Mouse (Mus musculus) gastrocnemius, adult 8-10 months (tissue): ENCODE data around the gene Ankrd65. TPM values are rescaled to one million over a fixed set of nuclear protein-coding genes. Genes with fewer than 3 reads are reported as not detected.
A peak's percentile ranks its signal among the peaks of the same experiment; 100 is the strongest.
"Not testable (repeated sequence)": the region's sequence is repeated elsewhere in the genome, so short reads cannot be mapped to it uniquely, and the experiment has no call there.

Source experiments
- DNase-seq, 2 experiments: peaks; one replicate each; pipeline ENCODE4 v3.0.0; 2022; ENCODE audit warnings: low spot score in 2 of 2
- total RNA-seq, 4 experiments: library from RNA; stranded (reverse); gene quantifications; 2 replicates each; pipeline ENCODE4 v1.2.4; 2022

Gene Ankrd65
- total RNA-seq, 4 experiments from 2014 or later: not detected

DNA sequence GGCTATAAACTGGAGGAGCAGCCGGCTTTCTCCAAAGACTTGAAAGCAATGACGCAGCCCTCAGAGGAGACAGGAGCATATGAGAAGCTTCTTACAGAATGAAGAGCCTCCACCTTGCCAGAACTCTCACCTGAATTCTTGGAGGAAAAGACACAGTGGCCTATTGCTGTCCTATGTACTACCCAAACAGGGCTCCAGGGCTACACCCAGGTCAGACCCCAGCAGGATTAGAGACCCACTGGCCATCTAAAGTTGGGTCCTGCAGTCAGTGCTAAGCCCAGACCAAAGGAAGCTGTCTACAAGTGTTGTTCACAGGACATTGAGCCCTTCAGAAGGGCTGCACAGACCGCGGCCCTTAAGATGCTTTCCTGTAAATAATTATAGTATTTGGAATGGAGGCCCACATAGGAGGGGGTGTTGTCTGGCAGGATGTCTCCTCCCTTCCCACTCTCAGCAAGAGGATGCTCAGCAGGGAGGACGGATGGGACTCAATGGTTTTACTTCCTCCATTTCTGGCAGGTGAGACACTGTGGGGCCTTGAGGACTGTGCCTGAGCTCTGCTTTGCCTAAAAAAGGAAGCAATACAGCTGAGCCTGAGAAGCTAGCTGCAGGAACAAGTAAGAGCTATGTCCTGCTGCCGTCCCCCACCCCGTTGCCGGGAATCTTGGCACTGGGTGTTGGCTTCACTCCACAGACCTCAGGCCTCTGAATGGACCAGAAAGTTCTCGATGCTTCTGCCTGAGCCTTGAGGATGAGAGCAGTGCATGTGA, 15.1 kb upstream of the Ankrd65 start:
- peak; percentile 45 to 61 for DNase-seq

DNA sequence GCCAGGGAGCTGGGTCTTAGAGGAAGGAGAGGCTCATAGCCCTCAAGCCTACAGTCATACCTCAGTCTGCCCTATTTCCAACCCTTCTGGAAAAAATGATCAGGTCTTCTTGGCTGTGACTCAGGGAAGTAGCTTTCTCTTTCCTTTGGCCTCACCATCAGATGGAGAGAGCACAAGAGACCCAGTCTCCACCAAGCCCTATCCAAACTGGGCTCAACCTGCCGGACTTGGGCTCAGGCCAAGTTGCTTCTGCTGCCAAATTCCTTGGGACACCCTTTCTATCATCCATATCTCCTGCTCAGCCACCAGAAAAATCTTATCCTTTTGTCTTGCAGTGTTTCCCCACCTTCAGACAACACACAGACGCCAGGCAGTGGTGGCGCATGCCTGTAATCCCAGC, 14.4 kb upstream of the Ankrd65 start:
- DNase-seq: peak in 1 of 2 experiments; percentile 28

DNA sequence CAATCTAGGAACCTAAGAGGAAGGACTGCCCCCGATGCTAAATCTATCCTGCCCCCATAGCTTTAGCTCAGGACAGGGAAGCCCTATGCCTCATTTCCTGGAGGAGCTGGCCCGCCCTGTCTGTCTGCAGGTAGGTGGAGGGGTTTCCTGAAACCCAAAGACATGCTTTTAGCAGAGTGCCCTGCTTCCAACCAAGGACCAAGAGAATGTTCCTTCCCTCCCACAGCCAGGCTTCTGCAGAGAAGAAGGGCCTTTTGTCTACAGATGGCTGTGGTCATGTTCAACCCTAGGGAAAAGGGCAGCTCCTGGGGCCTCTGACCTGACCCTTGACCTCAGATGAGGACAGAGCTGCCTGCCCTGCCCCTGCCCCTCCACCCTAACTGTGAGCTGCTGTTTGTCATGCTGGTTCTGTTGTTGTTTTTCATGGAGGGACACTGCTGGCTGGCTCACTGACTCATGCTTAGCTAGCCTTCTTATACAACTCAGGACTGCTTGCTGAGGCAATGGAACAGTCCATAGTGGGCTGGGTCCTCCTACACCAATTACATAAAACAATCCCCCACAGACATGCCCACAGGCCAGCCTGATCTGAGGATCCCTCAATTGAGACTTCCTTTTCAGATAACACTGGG, 13.4 kb upstream of the Ankrd65 start:
- DNase-seq: no peak

DNA sequence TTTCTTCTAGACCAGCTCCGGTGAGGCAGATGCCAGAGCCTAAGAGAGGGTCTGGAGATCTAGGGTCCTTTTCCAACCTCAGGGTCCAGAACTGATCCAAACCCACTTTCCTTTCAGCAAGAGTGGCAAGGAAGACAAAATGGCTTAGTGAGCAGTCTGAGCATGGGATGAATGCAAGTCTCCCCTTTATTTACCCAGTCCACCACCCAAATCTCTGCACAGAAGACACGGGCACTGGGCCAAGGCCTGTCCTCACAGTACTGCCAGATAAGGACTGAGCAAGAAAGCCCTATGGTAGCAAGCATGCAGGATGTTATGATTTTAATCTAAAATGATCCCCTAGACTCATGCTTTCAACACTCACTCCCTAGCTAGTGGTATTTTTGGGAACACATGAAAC, 12.4 kb upstream of the Ankrd65 start:
- no peak for DNase-seq

DNA sequence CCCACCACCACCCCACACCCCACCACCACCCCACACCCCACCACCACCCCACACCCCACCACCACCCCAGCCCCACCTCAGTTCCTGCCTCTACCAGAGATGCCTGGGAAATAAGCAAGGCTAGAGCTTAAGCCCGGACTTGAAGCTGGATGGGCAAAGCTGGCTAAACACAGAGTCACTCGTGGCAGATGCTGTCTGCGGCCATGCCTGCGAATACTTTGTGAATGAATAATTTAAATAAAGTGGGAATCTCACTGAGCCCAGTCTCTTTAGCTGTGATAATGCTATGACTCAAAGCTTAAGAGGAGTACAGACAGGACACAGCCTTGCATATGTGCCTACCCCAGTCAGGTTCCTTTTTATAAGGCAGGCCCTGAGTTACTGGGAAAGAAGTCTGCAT, 10.7 kb upstream of the Ankrd65 start:
- DNase-seq: no peak

DNA sequence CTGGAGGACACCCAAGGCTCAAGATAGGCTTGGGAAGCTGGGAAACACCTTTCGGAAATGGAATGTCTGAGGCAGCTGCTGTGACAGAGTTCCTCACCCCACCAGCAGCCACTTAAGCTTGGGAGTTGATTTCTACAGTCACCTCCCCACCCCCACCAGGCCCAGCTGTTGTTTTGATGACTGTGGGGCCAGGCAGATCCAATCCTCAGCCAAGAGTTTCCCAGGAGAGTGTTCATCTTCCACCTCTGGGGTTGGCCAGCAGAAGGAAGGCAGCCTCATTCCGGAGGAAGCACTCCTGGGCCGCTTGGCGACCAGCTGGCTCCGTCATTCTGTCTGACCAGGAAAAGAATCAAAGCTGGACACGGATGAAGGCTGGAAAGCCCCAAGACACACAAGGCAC, 9.3 kb upstream of the Ankrd65 start:
- DNase-seq: peak; percentile 91 to 92

DNA sequence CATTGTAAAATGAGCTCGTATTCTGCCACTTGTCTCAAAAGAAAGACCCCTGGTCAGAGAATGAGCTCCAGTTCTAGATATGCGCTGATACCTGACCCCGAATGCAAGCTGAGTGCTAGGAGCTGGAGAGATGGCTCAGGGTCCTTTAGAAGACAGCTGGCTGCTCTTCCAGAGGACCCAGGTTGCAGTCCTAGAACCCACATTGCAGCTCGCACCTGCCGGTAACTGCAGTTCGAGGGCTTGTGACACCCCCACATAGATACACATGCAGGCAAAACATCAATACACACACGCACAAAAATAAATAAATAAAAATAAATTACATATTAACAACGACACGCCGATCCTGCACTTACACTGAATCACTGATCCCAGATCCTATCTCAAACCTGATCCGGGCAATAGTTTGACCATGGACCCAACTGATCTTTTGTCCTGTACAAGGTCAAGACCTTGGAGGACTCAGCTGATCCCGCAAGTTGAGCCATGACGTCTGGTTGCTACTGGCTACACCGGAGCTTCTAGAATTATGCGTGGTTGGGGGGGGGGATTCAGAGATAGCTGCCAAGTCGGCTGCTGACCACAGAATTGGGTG, 6.7 kb upstream of the Ankrd65 start:
- DNase-seq: no peak

DNA sequence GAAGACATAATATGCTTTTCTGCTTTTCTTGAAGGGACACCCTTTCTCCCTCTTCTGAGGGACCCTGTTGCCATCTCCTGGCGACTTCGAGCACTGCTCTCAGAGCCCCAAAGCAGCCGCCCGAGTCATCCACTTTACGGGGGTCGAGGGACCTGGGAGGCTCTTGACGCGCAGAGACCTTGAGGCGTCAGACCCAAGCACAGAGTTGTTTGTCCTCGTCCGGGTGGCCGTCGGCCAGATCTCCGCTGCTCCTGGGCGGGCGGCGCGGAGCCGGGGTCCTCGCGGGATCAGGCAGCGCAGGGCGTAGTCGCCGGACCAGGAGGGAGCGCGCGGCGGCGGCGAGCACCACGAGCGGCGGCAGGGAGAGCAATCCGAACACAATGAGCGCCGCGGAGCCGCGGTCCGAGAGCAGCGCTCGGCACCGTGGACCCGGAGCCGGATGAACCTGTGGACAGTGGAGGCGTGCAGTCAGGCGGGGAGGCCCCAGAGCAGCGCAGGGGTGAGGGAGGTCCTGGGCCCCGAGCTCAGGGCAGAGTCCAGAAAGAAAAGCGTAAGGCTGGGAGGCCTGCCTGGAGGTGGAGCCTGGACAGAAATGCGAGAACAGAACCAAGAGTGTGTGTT, 6.0 kb upstream of the Ankrd65 start:
- DNase-seq: peak; percentile 70 to 76

DNA sequence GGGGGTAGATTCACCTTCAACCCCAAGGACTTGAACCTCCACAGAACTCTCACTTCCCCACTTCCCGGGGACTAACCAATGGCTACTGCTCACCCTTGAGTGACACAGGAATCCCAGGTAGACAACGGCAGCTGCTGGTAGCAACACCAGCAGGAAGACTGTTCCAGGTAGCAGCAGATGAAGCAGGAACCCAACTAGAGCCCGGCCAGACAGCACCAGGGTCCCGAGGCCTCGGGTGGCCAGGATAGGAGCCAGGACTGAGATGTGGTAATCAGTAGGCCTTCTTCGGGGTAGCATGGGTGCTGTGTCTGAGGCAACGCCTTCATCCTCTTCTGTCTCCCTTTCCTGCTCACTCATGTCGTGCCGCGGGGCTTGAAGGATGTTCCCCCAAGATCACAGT, 5.0 kb upstream of the Ankrd65 start:
- no peak for DNase-seq

DNA sequence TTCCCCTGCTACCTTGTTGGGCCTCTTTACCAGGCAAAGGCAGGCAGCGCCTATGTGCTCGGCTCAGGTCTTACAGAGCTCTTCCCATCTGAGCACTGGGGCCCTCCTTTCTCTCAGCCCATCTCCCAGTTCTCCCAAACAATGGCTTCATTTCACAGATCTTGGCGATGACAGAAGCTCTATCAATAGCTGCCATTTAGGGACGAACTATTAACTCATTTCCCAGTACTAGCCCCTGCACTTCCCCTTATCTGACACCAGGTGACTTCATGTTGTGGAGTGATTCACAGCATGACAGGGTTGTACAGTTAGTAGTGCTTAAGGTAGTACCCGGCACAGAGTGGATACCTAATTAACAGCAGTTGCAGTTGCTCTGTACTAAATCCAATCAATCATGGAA, 4.4 kb upstream of the Ankrd65 start, which contains the start of gene Tmem88b:
Gene Tmem88b (minus strand): TSS at position 56 of the 400 bp plus-strand sequence.
- DNase-seq: no peak

DNA sequence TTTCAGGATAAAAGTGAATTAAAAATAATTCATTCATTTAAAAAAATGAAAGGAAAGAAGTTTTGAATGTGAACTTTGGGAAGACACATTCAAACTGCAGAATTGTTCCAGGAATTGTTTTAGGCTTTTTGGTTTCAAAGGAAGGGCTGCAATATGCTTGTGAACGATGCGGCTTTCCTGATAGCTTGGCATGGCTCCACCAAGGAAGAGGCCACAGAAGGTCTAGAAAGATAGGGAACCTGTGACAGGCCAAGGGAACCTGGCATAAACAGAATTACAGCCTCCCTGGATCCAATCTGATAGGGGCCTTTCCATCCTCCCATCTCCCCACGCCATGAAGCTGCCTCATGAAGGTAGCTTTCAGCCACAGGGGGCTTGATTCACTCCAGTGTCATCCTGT, 1.9 kb upstream of the Ankrd65 start:
- no peak for DNase-seq

DNA sequence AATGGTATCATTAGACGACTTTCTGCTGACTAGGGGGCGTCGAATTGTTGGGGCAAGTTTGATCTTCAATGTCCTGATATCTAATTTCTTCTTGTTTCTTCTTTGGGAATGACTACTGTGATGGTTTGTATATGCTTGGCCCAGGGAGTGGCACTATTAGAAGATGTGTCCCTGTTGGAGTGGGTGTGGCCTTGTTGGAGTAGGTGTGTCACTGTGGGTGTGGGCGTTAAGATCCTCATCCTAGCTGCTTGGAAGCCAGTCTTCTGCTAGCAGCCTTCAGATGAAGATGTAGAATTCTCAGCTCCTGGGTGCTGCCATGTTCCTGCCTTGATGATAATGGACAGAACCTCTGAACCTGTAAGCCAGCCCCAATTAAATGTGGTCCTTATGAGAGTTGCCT, 1.4 kb upstream of the Ankrd65 start:
- DNase-seq: not testable (repeated sequence)

DNA sequence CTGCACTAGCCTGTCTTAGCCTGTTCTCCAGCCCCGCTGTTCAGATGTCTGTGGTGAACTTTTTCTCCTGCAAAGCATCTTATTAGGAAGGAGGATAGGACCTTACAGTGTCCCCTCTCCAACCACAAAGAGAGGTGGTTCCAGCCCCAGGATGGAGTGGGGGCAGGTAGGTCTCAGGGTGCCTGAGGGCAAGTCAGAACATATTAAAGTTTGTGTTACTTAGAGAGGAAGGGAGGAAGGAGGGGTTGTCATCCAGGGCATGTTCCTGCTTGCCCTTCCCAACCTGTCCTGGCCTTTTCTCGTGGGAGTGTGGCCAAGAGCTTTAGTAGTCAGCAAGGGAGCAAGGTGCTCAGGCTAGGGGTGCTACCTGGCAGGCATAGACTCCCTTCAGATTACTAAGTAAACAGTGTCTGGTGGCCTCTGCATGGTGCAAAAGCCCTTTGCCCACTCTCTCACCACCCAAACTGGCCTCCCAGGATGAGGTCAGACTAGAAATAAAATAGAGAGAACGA, 467 bp downstream of the Ankrd65 start:
- DNase-seq: no peak

DNA sequence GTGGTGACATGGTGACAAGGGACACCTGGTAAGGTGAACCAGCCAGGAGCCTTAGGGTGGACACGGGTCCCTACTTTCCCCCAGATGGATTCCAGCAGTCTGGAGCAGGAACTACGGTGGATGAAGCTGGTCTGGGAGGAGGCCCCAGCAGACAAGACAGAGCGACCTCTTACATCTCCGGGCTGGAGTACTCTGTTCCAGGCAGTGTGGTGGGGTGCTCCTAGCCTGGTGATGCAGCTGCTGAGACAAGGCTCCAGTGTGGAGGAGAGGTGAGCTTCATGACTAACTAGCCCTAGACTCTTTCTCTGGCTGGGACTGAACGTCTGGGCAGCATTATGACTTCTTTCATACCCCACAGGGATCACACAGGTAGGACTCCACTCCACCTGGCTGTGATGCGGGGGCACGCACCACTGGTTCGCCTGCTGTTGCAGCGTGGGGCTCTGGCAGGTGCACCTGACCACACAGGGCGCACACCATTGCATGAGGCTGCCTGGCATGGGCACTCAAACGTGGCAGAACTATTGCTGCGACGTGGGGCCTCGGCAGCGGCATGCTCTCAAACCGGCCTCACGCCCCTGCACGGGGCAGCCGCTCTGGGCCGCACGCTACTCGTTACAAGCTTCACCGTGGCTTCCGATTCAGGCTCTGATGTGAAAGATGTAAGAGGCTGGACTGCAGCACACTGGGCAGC, 1.1 kb downstream of the Ankrd65 start:
- no peak for DNase-seq

DNA sequence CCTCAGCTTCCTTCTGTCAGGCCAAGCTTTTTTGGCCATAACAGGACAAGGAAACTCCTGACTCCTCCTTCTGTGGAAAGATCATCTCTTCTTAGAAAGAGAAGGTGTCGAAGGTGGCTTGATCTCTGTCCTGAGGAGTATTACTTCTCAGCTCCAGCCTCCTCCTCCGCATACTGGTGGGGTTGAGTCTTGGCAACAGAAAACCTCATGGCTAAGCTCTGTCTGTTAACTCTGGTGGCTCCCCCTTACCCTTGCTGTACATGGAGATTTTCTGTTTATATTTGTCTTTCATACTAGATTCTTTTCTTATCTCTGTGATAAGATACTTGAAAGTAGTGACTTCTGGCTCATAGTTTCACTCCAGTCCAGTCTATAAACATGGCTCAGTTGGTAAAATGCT, 3.5 kb downstream of the Ankrd65 start:
- no peak for DNase-seq

DNA sequence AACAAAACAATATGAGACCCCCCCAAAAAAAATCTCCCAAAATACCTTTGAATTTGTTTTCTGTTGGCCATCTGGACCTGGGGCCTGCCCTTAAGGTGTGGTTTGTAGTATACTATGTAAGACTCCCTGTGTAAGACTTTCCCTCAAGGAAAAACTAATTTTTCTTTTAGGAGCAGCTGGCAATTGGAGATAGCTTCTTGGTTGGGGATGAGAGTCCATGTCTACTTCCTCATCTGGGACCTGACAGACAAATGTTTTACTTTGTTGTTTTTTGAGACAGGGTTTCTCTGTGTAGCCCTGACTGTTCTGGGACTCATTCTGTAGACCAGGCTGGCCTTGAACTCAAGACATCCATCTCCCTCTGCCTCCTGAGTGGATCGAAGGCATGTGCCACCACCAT, 11.8 kb downstream of the Ankrd65 start:
- DNase-seq: no peak

DNA sequence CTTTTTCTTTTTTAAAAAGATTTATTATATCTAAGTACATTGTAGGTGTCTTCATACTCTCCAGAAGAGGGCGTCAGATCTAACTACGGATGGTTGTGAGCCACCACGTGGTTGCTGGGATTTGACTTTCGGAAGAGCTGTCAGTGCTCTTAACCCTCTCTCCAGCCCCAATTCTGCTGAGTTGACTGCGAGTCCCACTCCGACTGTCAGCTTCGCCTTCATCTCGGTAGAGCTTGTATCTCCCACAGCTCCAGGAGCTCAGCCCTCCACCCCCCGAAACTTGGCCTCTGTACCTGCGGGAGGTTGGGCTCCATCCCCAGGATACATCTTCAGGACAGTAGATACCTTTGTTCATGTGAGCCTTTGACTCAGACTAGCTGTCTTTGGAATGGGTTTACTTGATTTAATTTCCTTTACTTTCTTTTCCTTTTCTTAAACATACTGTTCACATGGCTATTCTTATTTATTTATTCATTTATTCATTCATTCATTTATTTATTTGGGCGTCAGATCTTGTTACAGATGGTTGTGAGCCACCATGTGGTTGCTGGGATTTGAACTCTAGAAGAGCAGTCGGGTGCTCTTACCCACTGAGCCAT, 12.6 kb downstream of the Ankrd65 start, which contains the start of gene Mrpl20:
Gene Mrpl20 (plus strand): TSS at position 138 of the 599 bp plus-strand sequence.
- no peak for DNase-seq

DNA sequence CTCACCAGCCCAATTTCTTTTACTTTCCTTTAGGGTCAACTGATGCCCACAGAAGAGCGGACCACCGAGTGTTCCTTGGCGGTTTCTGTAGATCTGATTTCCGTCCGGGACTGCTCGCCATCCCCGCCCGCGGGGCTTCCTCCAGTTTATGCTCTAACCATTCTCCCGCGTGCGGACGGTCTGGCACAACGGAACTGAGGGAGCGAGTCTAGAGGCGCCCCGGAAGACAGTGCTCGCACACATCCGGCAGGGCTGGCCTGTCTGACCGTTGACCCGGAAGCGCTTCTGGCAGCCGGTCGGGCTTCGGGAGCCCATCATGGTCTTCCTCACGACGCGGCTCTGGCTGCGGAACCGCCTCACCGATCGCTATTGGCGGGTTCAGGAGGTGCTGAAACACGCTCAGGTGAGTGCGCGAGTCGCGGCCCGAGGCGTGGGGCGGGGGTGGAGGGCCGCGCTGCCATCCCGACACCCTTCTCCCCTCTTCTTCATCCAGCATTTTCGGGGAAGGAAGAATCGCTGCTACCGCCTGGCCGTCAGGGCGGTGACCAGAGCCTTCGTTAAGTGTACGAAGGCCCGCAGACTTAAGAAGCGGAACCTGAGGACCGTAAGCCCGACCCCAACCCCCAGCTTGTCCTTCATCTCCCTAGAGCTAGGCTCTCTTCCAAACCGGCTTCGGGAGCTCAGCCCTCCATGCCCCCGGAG, 13.3 kb downstream of the Ankrd65 start:
- DNase-seq: peak; percentile 89 to 92

DNA sequence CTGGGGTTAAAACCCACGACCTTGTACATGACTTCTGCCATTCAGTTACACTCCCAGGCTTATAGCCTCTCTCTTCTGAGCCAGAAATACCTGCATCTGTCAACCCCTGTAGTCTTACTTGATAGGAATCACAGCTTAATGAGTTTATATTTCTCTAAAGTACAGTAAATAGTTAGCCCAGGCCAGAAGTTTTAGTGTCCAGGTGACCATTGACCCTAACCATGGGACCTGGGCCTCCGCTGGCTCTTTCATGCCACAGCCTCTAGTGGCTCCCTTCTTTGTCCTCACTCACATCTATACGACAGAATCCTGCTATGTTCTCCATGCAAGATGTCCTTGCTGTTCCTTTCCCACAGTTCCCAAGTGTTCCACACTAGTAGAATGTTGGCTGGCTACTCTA, 17.6 kb downstream of the Ankrd65 start:
- no peak for DNase-seq
